Mouse (Mus musculus) adrenal gland, postnatal 0 days (tissue): ENCODE measurements around the gene Gm813. TPM values are rescaled to one million over a fixed set of nuclear protein-coding genes. Genes with fewer than 3 reads are reported as not detected.

ENCODE experiments used
- polyA plus RNA-seq: library from polyadenylated mRNA; unstranded; fragments of >200 nt; fragmentation: Nextera tagmentation; extraction: Ambion mirVana; gene quantifications from 2 replicates; pipeline ENCODE4 v1.2.1, GENCODE M21; 2015

Gm813 gene
- polyA plus RNA-seq = not detected in 2 replicates

GRCm38 (mm10) chr16:58616878-58617277 is at the start of gene Gm813:
Gene Gm813, minus strand, starts transcription at chr16:58616978.

DNA sequence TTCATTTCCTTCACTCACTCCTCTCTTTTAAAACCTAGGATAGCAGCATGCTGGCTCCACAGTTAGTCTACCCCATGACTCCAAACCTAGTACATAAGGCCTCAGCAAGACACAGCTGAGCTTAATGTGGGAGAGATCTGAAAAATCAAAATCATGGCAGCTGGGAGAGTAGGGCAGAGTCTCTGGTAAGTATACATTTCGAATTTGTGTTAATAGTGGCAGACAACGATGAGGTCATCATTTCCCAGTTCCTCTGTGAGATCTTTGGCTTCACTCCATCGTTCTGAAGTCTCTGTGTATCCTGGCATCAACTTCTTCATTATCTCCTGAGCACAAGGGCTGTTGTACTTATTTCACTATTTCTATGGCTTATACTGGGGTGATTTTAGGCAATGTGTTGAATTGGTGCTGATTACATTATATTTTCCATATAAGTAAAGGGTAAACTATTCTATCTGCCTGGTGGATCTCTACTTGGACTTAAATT is 22.0 kb upstream of the Gm813 start, which contains the start of gene E330017A01Rik:
Gene E330017A01Rik, minus strand, starts transcription at position 51 of the 487 bp plus-strand sequence.

Other genes starting within 250 kb of the Gm813 start
- gene Dcbld2, start 208.5 kb downstream of the Gm813 start, polyA plus RNA-seq = 2.4 and 2.6 TPM in 2 replicates
- 10.1 and 14.6 TPM in 2 replicates for gene St3gal6, start 92.7 kb downstream of the Gm813 start, polyA plus RNA-seq
- gene E330017A01Rik, start 21.8 kb upstream of the Gm813 start, polyA plus RNA-seq = not detected in 2 replicates
- 18.3 and 32.6 TPM in 2 replicates for gene Cpox, start 53.3 kb upstream of the Gm813 start, polyA plus RNA-seq
- 0.19 TPM in 1 of 2 replicates, not detected in the other for gene Gpr15, start 102.1 kb upstream of the Gm813 start, polyA plus RNA-seq
- gene Cldnd1, start 110.9 kb upstream of the Gm813 start, polyA plus RNA-seq = 73.6 and 77.7 TPM in 2 replicates
- gene Olfr172, start 146.2 kb upstream of the Gm813 start, polyA plus RNA-seq = not detected in 2 replicates
- gene Olfr173, start 183.3 kb upstream of the Gm813 start, polyA plus RNA-seq = not detected in 2 replicates
- not detected in 2 replicates for gene Olfr175-ps1, start 209.8 kb upstream of the Gm813 start, polyA plus RNA-seq